Mouse (Mus musculus): ENCODE results near the gene Etv5. TPM values are rescaled to one million over a fixed set of nuclear protein-coding genes. Genes with fewer than 3 reads are reported as not detected.

Etv5 gene
- 30.7 and 31.8 TPM in 2 replicates for polyA plus RNA-seq (2015; fragmentation: Nextera tagmentation; extraction: Ambion mirVana)

DNA sequence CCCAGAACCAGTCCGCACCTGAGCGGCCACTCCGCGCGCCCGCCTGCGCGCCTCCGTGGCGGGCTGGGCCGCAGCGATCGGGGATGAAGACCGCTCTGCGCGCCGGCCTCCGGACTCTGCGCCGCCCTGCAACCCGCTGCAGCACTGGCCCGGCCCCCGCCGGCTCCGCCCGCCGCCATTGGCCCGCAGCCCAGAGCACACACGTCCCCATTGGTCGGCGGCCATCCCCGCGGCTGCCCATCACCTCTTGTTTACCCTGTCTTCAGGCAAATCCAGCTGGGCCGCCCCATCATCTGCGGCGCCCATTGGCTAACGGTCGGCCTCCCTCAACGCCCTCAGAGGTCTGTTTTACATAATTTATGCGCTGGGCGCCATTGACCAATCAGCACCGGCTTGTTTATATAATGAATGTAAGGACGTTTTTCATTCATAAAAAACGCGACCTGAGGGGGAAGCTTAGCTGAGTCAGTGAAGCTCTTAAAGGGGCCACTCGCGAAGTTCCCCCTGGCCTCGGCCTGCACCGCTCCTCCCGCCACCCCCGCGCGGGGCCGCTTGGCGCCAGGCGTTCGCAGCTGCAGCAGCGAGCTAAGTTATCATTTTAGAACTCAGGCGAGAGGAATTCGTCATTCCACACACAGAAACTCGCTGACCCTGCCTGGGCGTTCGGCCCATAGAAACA is at the start of gene Etv5:
Gene Etv5 (minus strand): TSS at position 221 of the 679 bp plus-strand sequence.
- no peaks in the 10 kb centered on the region for H3K9me3 ChIP-seq (replicated peaks)
- no peaks in the 10 kb centered on the region for H3K36me3 ChIP-seq
- peaks cover 6% of the 10 kb centered on the region; the same call in 1 of the 2 replicates for H3K27me3 ChIP-seq
- WGBS = under 1% methylated on average over 57 of the region's 63 CpGs
- peak within 1 kb of the TSS; percentile 95 for H3K4me2 ChIP-seq (replicated peaks)
- peak within 1 kb of the TSS; percentile 71 for H3K9ac ChIP-seq
- H3K4me1 ChIP-seq = peaks cover 24% of the 10 kb centered on the region
- peak within 1 kb of the TSS; percentile 88 for H3K27ac ChIP-seq (replicated peaks)
- peak; percentile 98 for ATAC-seq (ENCODE audit: insufficient number of reproducible peaks, low FRiP score, low TSS enrichment, low read depth)
- H3K4me3 ChIP-seq (replicated peaks) = peak within 1 kb of the TSS; percentile 85

GRCm38 (mm10) chr16:22483900-22484299 is 44.4 kb upstream of the Etv5 start:
- Histone ChIP-seq H3K4me2 (replicated peaks) (no peak overlapping the region), H3K27ac (replicated peaks) (no peak overlapping the region), H3K4me3 (replicated peaks) (no peak overlapping the region), H3K4me1 (no peaks in the 10 kb centered on the region), H3K9me3 (replicated peaks) (no peaks in the 10 kb centered on the region), H3K27me3 (no peaks in the 10 kb centered on the region), H3K9ac (no peak overlapping the region), H3K36me3 (no peaks in the 10 kb centered on the region)
- no peak for ATAC-seq (ENCODE audit: insufficient number of reproducible peaks, low FRiP score, low TSS enrichment, low read depth)
- 86% methylated on average over 1 of the region's 1 CpGs for WGBS

DNA sequence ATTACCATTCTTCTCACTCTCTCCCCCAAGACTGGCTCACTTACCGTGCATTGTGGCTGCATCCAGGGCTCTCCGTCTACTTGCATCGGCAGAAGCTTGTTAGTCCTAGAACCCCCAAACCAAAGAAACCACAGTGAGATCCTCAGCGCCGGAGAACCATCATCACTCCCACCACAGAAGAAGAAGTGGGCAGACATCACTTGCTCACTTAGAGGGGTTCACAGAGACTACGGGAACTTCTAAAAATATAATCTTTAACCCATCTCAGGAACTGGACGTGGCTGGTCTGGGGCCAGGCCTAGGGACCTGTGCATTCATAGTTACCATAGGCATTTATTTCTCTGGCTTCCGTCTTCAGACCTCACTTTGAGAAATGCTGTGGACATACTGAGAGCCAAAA is 39.8 kb upstream of the Etv5 start:
- H3K36me3 ChIP-seq = no peaks in the 10 kb centered on the region
- no peak overlapping the region for H3K4me3 ChIP-seq (replicated peaks)
- H3K4me2 ChIP-seq (replicated peaks) = no peak overlapping the region
- no peaks in the 10 kb centered on the region for H3K27me3 ChIP-seq
- no peak overlapping the region for H3K9ac ChIP-seq
- WGBS = 85% methylated on average over 8 of the region's 8 CpGs
- no peaks in the 10 kb centered on the region for H3K4me1 ChIP-seq
- ATAC-seq (ENCODE audit: insufficient number of reproducible peaks, low FRiP score, low TSS enrichment, low read depth) = no peak
- no peak overlapping the region for H3K27ac ChIP-seq (replicated peaks)
- H3K9me3 ChIP-seq (replicated peaks) = no peaks in the 10 kb centered on the region

- no peak for ATAC-seq (ENCODE audit: insufficient number of reproducible peaks, low FRiP score, low TSS enrichment, low read depth)
- WGBS = 65% methylated on average over 2 of the region's 2 CpGs
- no peak overlapping the region for H3K27ac ChIP-seq (replicated peaks)
These were observed 32.2 kb upstream of the Etv5 start for GRCm38 (mm10) chr16:22471728-22472127.

GRCm38 (mm10) chr16:22469385-22469784 is 29.9 kb upstream of the Etv5 start:
- no peaks in the 10 kb centered on the region for H3K9me3 ChIP-seq (replicated peaks)
- H3K27ac ChIP-seq (replicated peaks) = no peak overlapping the region
- H3K9ac ChIP-seq = no peak overlapping the region
- peaks cover 8% of the 10 kb centered on the region; the same call in 1 of the 2 replicates for H3K4me1 ChIP-seq
- H3K36me3 ChIP-seq = no peaks in the 10 kb centered on the region
- ATAC-seq (ENCODE audit: insufficient number of reproducible peaks, low FRiP score, low TSS enrichment, low read depth) = no peak
- 73% methylated on average over 11 of the region's 11 CpGs for WGBS
- H3K4me3 ChIP-seq (replicated peaks) = no peak overlapping the region
- no peak overlapping the region for H3K4me2 ChIP-seq (replicated peaks)
- H3K27me3 ChIP-seq = no peaks in the 10 kb centered on the region

More at GRCm38 (mm10) chr16:22471728-22472127, 32.2 kb upstream of the Etv5 start:
- Histone ChIP-seq H3K36me3 (no peaks in the 10 kb centered on the region), H3K4me2 (replicated peaks) (no peak overlapping the region), H3K4me3 (replicated peaks) (no peak overlapping the region), H3K4me1 (peaks cover 6% of the 10 kb centered on the region; the same call in 1 of the 2 replicates), H3K9ac (no peak overlapping the region), H3K27me3 (no peaks in the 10 kb centered on the region), H3K9me3 (replicated peaks) (no peaks in the 10 kb centered on the region)

DNA sequence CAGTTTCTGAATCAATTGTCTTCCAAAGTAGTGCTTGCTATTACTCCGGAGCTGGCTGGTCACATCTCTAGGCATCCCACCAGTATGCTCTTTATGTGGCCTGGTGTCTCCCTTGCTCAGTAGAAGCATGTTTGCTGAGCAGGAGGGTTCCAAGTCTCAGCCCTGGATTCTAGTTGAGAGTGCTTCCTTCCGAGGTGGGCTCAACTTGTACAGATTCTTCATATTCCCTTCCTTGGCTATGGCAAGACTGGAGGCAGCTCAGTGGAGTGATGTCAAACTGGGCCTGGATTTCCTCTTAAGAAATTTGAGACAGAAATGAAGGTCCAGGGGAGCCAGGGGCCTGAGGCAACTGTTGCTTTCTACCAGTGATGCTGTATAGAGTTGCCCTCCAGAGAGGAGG is 27.6 kb upstream of the Etv5 start:
- Histone ChIP-seq H3K9ac (no peak overlapping the region), H3K9me3 (replicated peaks) (no peaks in the 10 kb centered on the region), H3K36me3 (no peaks in the 10 kb centered on the region), H3K4me1 (peaks cover 8% of the 10 kb centered on the region; the same call in 1 of the 2 replicates), H3K4me2 (replicated peaks) (no peak overlapping the region), H3K27me3 (no peaks in the 10 kb centered on the region), H3K27ac (replicated peaks) (no peak overlapping the region), H3K4me3 (replicated peaks) (no peak overlapping the region)
- WGBS = 83% methylated on average over 2 of the region's 2 CpGs
- no peak for ATAC-seq (ENCODE audit: insufficient number of reproducible peaks, low FRiP score, low TSS enrichment, low read depth)

- Histone ChIP-seq H3K36me3 (no peaks in the 10 kb centered on the region), H3K27ac (replicated peaks) (no peak overlapping the region), H3K9ac (no peak overlapping the region), H3K27me3 (no peaks in the 10 kb centered on the region), H3K4me3 (replicated peaks) (no peak overlapping the region), H3K4me2 (replicated peaks) (no peak overlapping the region), H3K4me1 (peaks cover 8% of the 10 kb centered on the region; the same call in 1 of the 2 replicates), H3K9me3 (replicated peaks) (no peaks in the 10 kb centered on the region)
- no peak for ATAC-seq (ENCODE audit: insufficient number of reproducible peaks, low FRiP score, low TSS enrichment, low read depth)
- 49% methylated on average over 11 of the region's 11 CpGs for WGBS
These were observed 26.9 kb upstream of the Etv5 start for GRCm38 (mm10) chr16:22466381-22466780.

DNA sequence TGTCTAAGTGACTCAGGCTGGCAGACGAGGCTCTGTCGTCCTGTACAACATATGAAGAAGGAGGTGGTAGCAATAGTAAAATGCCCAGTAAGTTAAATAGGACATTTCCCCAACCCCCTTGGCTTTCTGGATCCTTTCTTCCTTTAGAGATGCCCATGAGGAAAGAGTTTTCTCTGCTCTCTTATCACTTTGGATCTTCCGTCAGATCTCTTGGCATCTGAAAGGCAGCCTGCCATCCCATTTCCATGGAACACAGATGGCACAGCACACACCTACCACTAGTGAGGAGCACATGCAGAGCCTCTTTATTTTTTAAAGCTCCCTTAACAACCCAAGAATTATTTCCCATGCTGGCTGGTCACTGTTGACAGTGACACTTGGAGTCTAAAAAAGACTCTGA is 22.7 kb upstream of the Etv5 start:
- no peaks in the 10 kb centered on the region for H3K27me3 ChIP-seq
- no peak overlapping the region for H3K9ac ChIP-seq
- 65% methylated on average over 3 of the region's 3 CpGs for WGBS

DNA sequence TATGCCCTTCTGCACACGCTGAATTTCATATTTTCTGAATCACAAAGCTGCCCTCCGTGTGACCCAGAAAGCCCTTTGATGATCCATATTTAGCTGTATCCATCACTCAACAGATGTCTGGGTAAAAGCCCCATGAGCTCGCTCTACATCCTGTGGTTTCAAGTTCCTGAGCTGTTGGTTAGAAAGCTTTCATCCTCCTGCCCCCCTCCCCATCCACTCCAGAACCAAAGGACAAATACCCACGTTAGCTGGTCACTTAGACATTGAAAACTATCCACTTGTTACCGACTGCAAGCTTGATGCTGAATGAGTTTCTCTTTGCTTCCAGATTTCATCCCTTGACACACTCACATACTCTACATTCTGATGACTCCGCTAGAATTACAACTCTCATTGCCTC is 22.2 kb upstream of the Etv5 start:
- Histone ChIP-seq H3K27ac (replicated peaks) (no peak overlapping the region), H3K4me3 (replicated peaks) (no peak overlapping the region), H3K9ac (no peak overlapping the region), H3K4me2 (replicated peaks) (no peak overlapping the region), H3K36me3 (no peaks in the 10 kb centered on the region), H3K27me3 (no peaks in the 10 kb centered on the region), H3K9me3 (replicated peaks) (no peaks in the 10 kb centered on the region), H3K4me1 (0 out of 2 replicates have a peak, but pooled peaks cover 2% of the 10 kb centered on the region)
- 40% methylated on average over 6 of the region's 6 CpGs for WGBS
- no peak for ATAC-seq (ENCODE audit: insufficient number of reproducible peaks, low FRiP score, low TSS enrichment, low read depth)

More for the DNA sequence above, 22.7 kb upstream of the Etv5 start:
- H3K9me3 ChIP-seq (replicated peaks) = no peaks in the 10 kb centered on the region
- ATAC-seq (ENCODE audit: insufficient number of reproducible peaks, low FRiP score, low TSS enrichment, low read depth) = no peak
- H3K4me2 ChIP-seq (replicated peaks) = no peak overlapping the region
- 0 out of 2 replicates have a peak, but pooled peaks cover 2% of the 10 kb centered on the region for H3K4me1 ChIP-seq
- H3K4me3 ChIP-seq (replicated peaks) = no peak overlapping the region
- no peaks in the 10 kb centered on the region for H3K36me3 ChIP-seq
- no peak overlapping the region for H3K27ac ChIP-seq (replicated peaks)

- 74% methylated on average over 1 of the region's 1 CpGs for WGBS
- Histone ChIP-seq H3K27me3 (no peaks in the 10 kb centered on the region), H3K36me3 (no peaks in the 10 kb centered on the region), H3K4me2 (replicated peaks) (no peak overlapping the region), H3K4me3 (replicated peaks) (no peak overlapping the region), H3K9ac (no peak overlapping the region), H3K4me1 (no peaks in the 10 kb centered on the region), H3K27ac (replicated peaks) (no peak overlapping the region), H3K9me3 (replicated peaks) (no peaks in the 10 kb centered on the region)
- ATAC-seq (ENCODE audit: insufficient number of reproducible peaks, low FRiP score, low TSS enrichment, low read depth) = no peak
These were observed 21.4 kb upstream of the Etv5 start for GRCm38 (mm10) chr16:22460960-22461359.

DNA sequence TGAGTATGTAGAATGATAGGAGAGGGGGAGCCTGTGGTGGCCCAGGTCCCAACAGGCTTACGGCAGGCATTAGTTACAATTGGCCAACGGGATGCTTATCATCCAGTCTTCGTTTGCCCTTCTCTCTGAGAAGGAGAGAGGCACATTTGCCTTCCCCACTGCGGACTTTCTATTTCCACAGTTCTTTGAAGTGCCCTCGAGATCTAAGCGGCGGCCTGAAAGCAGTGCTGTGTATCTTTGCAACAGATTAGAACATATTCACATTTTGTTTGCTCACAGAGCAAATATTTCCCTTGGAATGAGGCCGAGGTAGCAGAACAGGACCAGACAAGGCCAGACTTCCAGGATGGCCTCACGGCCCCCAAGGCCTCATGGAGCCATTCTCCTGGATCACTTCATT is 12.6 kb upstream of the Etv5 start:
- no peak overlapping the region for H3K27ac ChIP-seq (replicated peaks)
- ATAC-seq (ENCODE audit: insufficient number of reproducible peaks, low FRiP score, low TSS enrichment, low read depth) = no peak
- no peaks in the 10 kb centered on the region for H3K9me3 ChIP-seq (replicated peaks)
- H3K4me1 ChIP-seq = no peaks in the 10 kb centered on the region
- 64% methylated on average over 9 of the region's 9 CpGs for WGBS
- H3K36me3 ChIP-seq = no peaks in the 10 kb centered on the region
- H3K4me2 ChIP-seq (replicated peaks) = no peak overlapping the region
- H3K9ac ChIP-seq = no peak overlapping the region
- no peaks in the 10 kb centered on the region for H3K27me3 ChIP-seq
- no peak overlapping the region for H3K4me3 ChIP-seq (replicated peaks)

DNA sequence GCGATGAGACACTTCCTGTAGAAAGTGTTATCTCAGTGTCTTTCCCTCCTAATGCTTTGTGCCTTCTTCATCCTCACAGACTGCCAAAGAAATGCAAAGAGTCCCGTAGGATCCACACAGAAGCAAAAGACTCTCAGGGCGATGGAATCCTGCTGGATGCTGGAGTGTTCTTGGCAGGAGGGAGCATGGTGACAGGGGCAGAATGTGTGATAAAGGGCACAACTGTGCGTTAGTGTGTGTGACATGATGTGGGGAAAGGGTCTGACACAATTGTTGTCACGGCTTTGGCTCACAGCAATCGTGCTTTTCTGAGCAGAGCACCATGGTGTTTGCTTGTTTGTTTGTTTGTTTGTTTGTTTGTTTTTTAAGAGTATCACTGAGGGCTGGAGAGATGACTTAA is 8.6 kb upstream of the Etv5 start:
- WGBS = 86% methylated on average over 6 of the region's 6 CpGs
- Histone ChIP-seq H3K4me2 (replicated peaks) (no peak overlapping the region), H3K9me3 (replicated peaks) (no peaks in the 10 kb centered on the region), H3K9ac (no peak overlapping the region), H3K27ac (replicated peaks) (no peak overlapping the region), H3K4me1 (no peaks in the 10 kb centered on the region; the same call in 1 of the 2 replicates), H3K36me3 (no peaks in the 10 kb centered on the region), H3K27me3 (no peaks in the 10 kb centered on the region), H3K4me3 (replicated peaks) (no peak overlapping the region)
- no peak for ATAC-seq (ENCODE audit: insufficient number of reproducible peaks, low FRiP score, low TSS enrichment, low read depth)

Data from embryonic facial prominence, embryonic 15.5 days (tissue).